Mouse (Mus musculus) liver, embryonic 12.5 days (tissue): ENCODE results near the gene Adamtsl5. TPM values are rescaled to one million over a fixed set of nuclear protein-coding genes. Genes with fewer than 3 reads are reported as not detected.
A peak's percentile ranks its signal among the peaks of the same experiment; 100 is the strongest.

Source experiments
- ATAC-seq: fragments of 200-750 bp; cut with Nextera tagmentation; 2 replicates; pipeline ENCODE4 v1.8.0; 2017; ENCODE audit warnings: moderate number of reproducible peaks, mild to moderate bottlenecking, moderate library complexity
- H3K27ac ChIP-seq: fragments of 300-500 bp; sonication (generic); 2 replicates; pipeline ENCODE4 v1.5.1; 2016; ENCODE audit warnings: mild to moderate bottlenecking
- H3K27me3 ChIP-seq: fragments of 300-500 bp; sonication (generic); replicated peaks from 2 replicates; pipeline ENCODE4 v1.6.1; 2016; ENCODE audit warnings: mild to moderate bottlenecking, moderate library complexity
- H3K36me3 ChIP-seq: fragments of 300-500 bp; sonication (generic); 2 replicates; pipeline ENCODE4 v1.6.1; 2016; ENCODE audit warnings: mild to moderate bottlenecking, moderate library complexity
- H3K4me1 ChIP-seq: fragments of 300-500 bp; sonication (generic); 2 replicates; pipeline ENCODE4 v1.6.1; 2016
- H3K4me2 ChIP-seq: fragments of 300-500 bp; sonication (generic); 2 replicates; pipeline ENCODE4 v1.6.1; 2016; ENCODE audit warnings: mild to moderate bottlenecking, moderate library complexity
- H3K4me3 ChIP-seq: fragments of 300-500 bp; sonication (generic); 2 replicates; pipeline ENCODE4 v1.5.1; 2016; ENCODE audit warnings: mild to moderate bottlenecking, moderate library complexity
- H3K9ac ChIP-seq: fragments of 300-500 bp; sonication (generic); 2 replicates; pipeline ENCODE4 v1.6.1; 2016; ENCODE audit warnings: mild to moderate bottlenecking, moderate library complexity
- H3K9me3 ChIP-seq: fragments of 300-500 bp; sonication (generic); replicated peaks from 2 replicates; pipeline ENCODE4 v1.6.1; 2016; ENCODE audit warnings: mild to moderate bottlenecking, moderate library complexity
- WGBS: fragments of 180-500 bp; shearing (Covaris S2); methylation state at CpG from one replicate; pipeline ENCODE4 v1.1.7; 2016; ENCODE audit not compliant: insufficient replicate concordance; 5-methylcytosine and 5-hydroxymethylcytosine counted together
- polyA plus RNA-seq: library from polyadenylated mRNA; unstranded; fragments of >200 nt; fragmentation: Nextera tagmentation; extraction: Ambion mirVana; gene quantifications from 2 replicates; pipeline ENCODE4 v1.2.1, GENCODE M21; 2016

Gene Adamtsl5
- polyA plus RNA-seq, 1 experiment from 2014 or later: 2.4 TPM

- ATAC-seq: no peak
- Histone ChIP-seq H3K36me3 (peaks cover under 1% of the 10 kb centered on the region; the same call in 1 of the 2 replicates), H3K27me3 (no peaks in the 10 kb centered on the region; the same call in 1 of the 2 replicates), H3K9ac (peak overlapping the region; percentile 79), H3K4me3 (peak overlapping the region; percentile 76), H3K9me3 (no peaks in the 10 kb centered on the region), H3K4me2 (peak overlapping the region; percentile 99), H3K4me1 (peaks cover 74% of the 10 kb centered on the region), H3K27ac (peak overlapping the region; percentile 88)
- WGBS: 69% methylated on average over 17 of the region's 17 CpGs
Observed at GRCm38 (mm10) chr10:80324120-80325037, 23.8 kb downstream of the Adamtsl5 start.

- Histone ChIP-seq H3K36me3 (peaks cover 10% of the 10 kb centered on the region), H3K4me3 (peak overlapping the region; percentile 76), H3K27ac (peak overlapping the region; percentile 88), H3K9me3 (no peaks in the 10 kb centered on the region), H3K27me3 (no peaks in the 10 kb centered on the region; the same call in 1 of the 2 replicates), H3K4me1 (peaks cover 74% of the 10 kb centered on the region), H3K9ac (peak overlapping the region; percentile 79), H3K4me2 (peak overlapping the region; percentile 99)
- ATAC-seq: peak; percentile 73
- WGBS: under 1% methylated on average over 46 of the region's 46 CpGs
Observed at GRCm38 (mm10) chr10:80323261-80324119, 24.7 kb downstream of the Adamtsl5 start.

GRCm38 (mm10) chr10:80322811-80323211 is 25.4 kb downstream of the Adamtsl5 start:
- H3K4me2 ChIP-seq: peak overlapping the region; percentile 99
- H3K27ac ChIP-seq: peak overlapping the region; percentile 88
- H3K4me3 ChIP-seq: peak overlapping the region; percentile 76
- peaks cover 77% of the 10 kb centered on the region for H3K4me1 ChIP-seq
- H3K9me3 ChIP-seq: no peaks in the 10 kb centered on the region
- peak overlapping the region; percentile 79 for H3K9ac ChIP-seq
- peak; percentile 10 for ATAC-seq
- WGBS: 3% methylated on average over 28 of the region's 28 CpGs
- H3K27me3 ChIP-seq: peaks cover under 1% of the 10 kb centered on the region; the same call in 1 of the 2 replicates
- H3K36me3 ChIP-seq: peaks cover 17% of the 10 kb centered on the region

GRCm38 (mm10) chr10:80321670-80322581 is 26.3 kb downstream of the Adamtsl5 start:
- H3K4me2 ChIP-seq: peak overlapping the region; percentile 99
- peak overlapping the region; percentile 79 for H3K9ac ChIP-seq
- ATAC-seq: no peak
- peak overlapping the region; percentile 76 for H3K4me3 ChIP-seq
- H3K27ac ChIP-seq: peak overlapping the region; percentile 88
- WGBS: 92% methylated on average over 21 of the region's 21 CpGs
- peaks cover 86% of the 10 kb centered on the region for H3K4me1 ChIP-seq
- H3K27me3 ChIP-seq: peaks cover 9% of the 10 kb centered on the region
- no peaks in the 10 kb centered on the region for H3K9me3 ChIP-seq
- H3K36me3 ChIP-seq: peaks cover 23% of the 10 kb centered on the region

- Histone ChIP-seq H3K9ac (peak overlapping the region; percentile 79), H3K27ac (peak overlapping the region; percentile 88), H3K9me3 (no peaks in the 10 kb centered on the region), H3K27me3 (peaks cover 17% of the 10 kb centered on the region), H3K4me1 (peaks cover 93% of the 10 kb centered on the region), H3K4me3 (peak overlapping the region; percentile 90), H3K36me3 (peaks cover 23% of the 10 kb centered on the region), H3K4me2 (peak overlapping the region; percentile 99)
- no peak for ATAC-seq
- WGBS: 58% methylated on average over 6 of the region's 6 CpGs
Observed at GRCm38 (mm10) chr10:80321014-80321669, 27.1 kb downstream of the Adamtsl5 start.

- Histone ChIP-seq H3K4me2 (peak within 1 kb of the TSS; percentile 99), H3K9me3 (no peaks in the 10 kb centered on the region), H3K27me3 (peaks cover 25% of the 10 kb centered on the region), H3K4me3 (peak within 1 kb of the TSS; percentile 90), H3K27ac (peak within 1 kb of the TSS; percentile 88), H3K9ac (peak within 1 kb of the TSS; percentile 91), H3K36me3 (peaks cover 23% of the 10 kb centered on the region), H3K4me1 (peaks cover 91% of the 10 kb centered on the region)
- WGBS: under 1% methylated on average over 34 of the region's 34 CpGs
- ATAC-seq: peak; percentile 60
Observed at GRCm38 (mm10) chr10:80320340-80320760, 27.9 kb downstream of the Adamtsl5 start, which contains the start of gene 2310011J03Rik. 2310011J03Rik (minus strand) TSS chr10:80320537.

- H3K4me1 ChIP-seq: peaks cover 72% of the 10 kb centered on the region
- peak overlapping the region; percentile 13; the same call in 1 of the 2 replicates for H3K27ac ChIP-seq
Observed at GRCm38 (mm10) chr10:80317011-80317410, 31.2 kb downstream of the Adamtsl5 start.

GRCm38 (mm10) chr10:80316359-80316781 is 31.8 kb downstream of the Adamtsl5 start:
- H3K36me3 ChIP-seq: peaks cover 23% of the 10 kb centered on the region
- H3K9ac ChIP-seq: peak overlapping the region; percentile 19
- no peak overlapping the region for H3K4me3 ChIP-seq
- no peak for ATAC-seq
- peak overlapping the region; percentile 37 for H3K4me2 ChIP-seq
- H3K9me3 ChIP-seq: no peaks in the 10 kb centered on the region
- H3K27ac ChIP-seq: peak overlapping the region; percentile 1; the same call in 1 of the 2 replicates
- 20% methylated on average over 11 of the region's 11 CpGs for WGBS
- peaks cover 65% of the 10 kb centered on the region for H3K4me1 ChIP-seq
- H3K27me3 ChIP-seq: peaks cover 65% of the 10 kb centered on the region

More at GRCm38 (mm10) chr10:80317011-80317410, 31.2 kb downstream of the Adamtsl5 start:
- 0 out of 2 replicates have a peak, but pooled peaks have one; percentile 15 for ATAC-seq
- no peaks in the 10 kb centered on the region for H3K9me3 ChIP-seq
- H3K27me3 ChIP-seq: peaks cover 58% of the 10 kb centered on the region
- no peak overlapping the region for H3K4me3 ChIP-seq
- peaks cover 23% of the 10 kb centered on the region for H3K36me3 ChIP-seq
- WGBS: 26% methylated on average over 10 of the region's 10 CpGs
- peak overlapping the region; percentile 19 for H3K9ac ChIP-seq
- H3K4me2 ChIP-seq: peak overlapping the region; percentile 37

- 40% methylated on average over 27 of the region's 27 CpGs for WGBS
- Histone ChIP-seq H3K4me3 (no peak overlapping the region), H3K27ac (no peak overlapping the region), H3K9me3 (no peaks in the 10 kb centered on the region), H3K36me3 (peaks cover 23% of the 10 kb centered on the region), H3K4me2 (no peak overlapping the region), H3K4me1 (peaks cover 55% of the 10 kb centered on the region), H3K27me3 (peaks cover 75% of the 10 kb centered on the region), H3K9ac (no peak overlapping the region)
- no peak for ATAC-seq
Observed at GRCm38 (mm10) chr10:80315315-80315714, 32.9 kb downstream of the Adamtsl5 start.

GRCm38 (mm10) chr10:80314494-80315001 is 33.7 kb downstream of the Adamtsl5 start:
- peaks cover 51% of the 10 kb centered on the region for H3K4me1 ChIP-seq
- no peak overlapping the region for H3K27ac ChIP-seq
- no peak overlapping the region for H3K4me2 ChIP-seq
- no peaks in the 10 kb centered on the region for H3K9me3 ChIP-seq
- ATAC-seq: no peak
- H3K27me3 ChIP-seq: peaks cover 83% of the 10 kb centered on the region
- H3K4me3 ChIP-seq: no peak overlapping the region
- peaks cover 23% of the 10 kb centered on the region for H3K36me3 ChIP-seq
- no peak overlapping the region for H3K9ac ChIP-seq
- WGBS: 35% methylated on average over 16 of the region's 16 CpGs
